Mouse (Mus musculus) MEL (cell line): ENCODE data around the gene Fam213b. TPM values are rescaled to one million over a fixed set of nuclear protein-coding genes. Genes with fewer than 3 reads are reported as not detected.

Experiments
- DNase-seq: peaks from one replicate; pipeline ENCODE4 v3.0.0; 2011; ENCODE audit warnings: low read depth, low spot score
- H3K27ac ChIP-seq: 2 replicates; pipeline ENCODE4 v1.5.1; 2012; ENCODE audit warnings: low read depth, mild to moderate bottlenecking, control low read depth, low read length, moderate library complexity; ENCODE audit not compliant: control insufficient read depth
- H3K27me3 ChIP-seq, 2 experiments: fragments of 150-350 bp in 1 of 2; sonication (generic) in 1 of 2; 2 replicates each; pipeline ENCODE4 v1.6.1; 2012; ENCODE audit warnings: low read length in 2 of 2, mild to moderate bottlenecking in 2 of 2, improper control_type of control experiment in 1 of 2, moderate library complexity in 1 of 2; ENCODE audit not compliant: insufficient read depth in 2 of 2, control insufficient read depth in 1 of 2
- H3K36me3 ChIP-seq, 2 experiments: 2 replicates each; pipeline ENCODE4 v1.6.1; 2012 to 2014; ENCODE audit warnings: low read length in 2 of 2, improper control_type of control experiment in 1 of 2, inconsistent platforms in 1 of 2, mild to moderate bottlenecking in 1 of 2; ENCODE audit not compliant: insufficient read depth in 2 of 2, control insufficient read depth in 1 of 2
- H3K4me1 ChIP-seq, 2 experiments: fragments of 150-350 bp in 1 of 2; sonication (generic) in 1 of 2; 2 replicates each; pipeline ENCODE4 v1.6.1; 2012; ENCODE audit warnings: low read length in 2 of 2, improper control_type of control experiment in 1 of 2, mild to moderate bottlenecking in 1 of 2; ENCODE audit not compliant: insufficient read depth in 2 of 2, control insufficient read depth in 1 of 2
- H3K4me3 ChIP-seq, 2 experiments: fragments of 150-350 bp in 1 of 2; sonication (generic) in 1 of 2; 2 replicates each; pipeline ENCODE4 v1.5.1; 2012; ENCODE audit warnings: low read depth in 2 of 2, low read length in 2 of 2, mild to moderate bottlenecking in 2 of 2, moderate library complexity in 2 of 2, control low read depth in 1 of 2, improper control_type of control experiment in 1 of 2; ENCODE audit not compliant: control insufficient read depth in 1 of 2, insufficient read depth in 1 of 2
- H3K79me2 ChIP-seq: 2 replicates; pipeline ENCODE4 v1.6.1; 2012; ENCODE audit warnings: mild to moderate bottlenecking, low read length, moderate library complexity; ENCODE audit not compliant: control insufficient read depth, poor library complexity, insufficient read depth
- H3K9ac ChIP-seq: 2 replicates; pipeline ENCODE4 v1.6.1; 2012; ENCODE audit warnings: low read depth, mild to moderate bottlenecking, control low read depth, low read length, moderate library complexity; ENCODE audit not compliant: control insufficient read depth, poor library complexity, severe bottlenecking
- H3K9me3 ChIP-seq: fragments of 150-350 bp; sonication (generic); replicated peaks from 2 replicates; pipeline ENCODE4 v1.6.1; 2012; ENCODE audit warnings: mild to moderate bottlenecking, low read length, improper control_type of control experiment, moderate library complexity; ENCODE audit not compliant: insufficient read depth
- BHLHE40 ChIP-seq: IDR thresholded peaks from 2 replicates; pipeline ENCODE4 v1.6.1; 2012; ENCODE audit warnings: low read depth, mild to moderate bottlenecking, inconsistent platforms, low read length, improper control_type of control experiment, borderline replicate concordance
- CHD1 ChIP-seq: IDR thresholded peaks from 2 replicates; pipeline ENCODE4 v1.6.1; 2012; ENCODE audit warnings: low read depth, mild to moderate bottlenecking, inconsistent platforms, low read length, improper control_type of control experiment
- CTCF ChIP-seq, 3 experiments: IDR thresholded peaks in 2 of 3; conservative IDR thresholded peaks in 1 of 3; 2 replicates each; pipeline ENCODE4 v1.5.1; 2011 to 2012; ENCODE audit warnings: low read length in 3 of 3, low read depth in 2 of 3, mild to moderate bottlenecking in 2 of 3, improper control_type of control experiment in 1 of 3, inconsistent platforms in 1 of 3, mixed read lengths in 1 of 3, moderate library complexity in 1 of 3; ENCODE audit not compliant: control insufficient read depth in 1 of 3, insufficient read depth in 1 of 3, poor library complexity in 1 of 3, severe bottlenecking in 1 of 3
- ELF1 ChIP-seq: IDR thresholded peaks from 2 replicates; pipeline ENCODE4 v1.6.1; 2014; ENCODE audit warnings: low read depth, mild to moderate bottlenecking, inconsistent platforms, low read length, improper control_type of control experiment, moderate library complexity
- HCFC1 ChIP-seq: IDR thresholded peaks from 2 replicates; pipeline ENCODE4 v1.6.1; 2012; ENCODE audit warnings: low read depth, mild to moderate bottlenecking, inconsistent platforms, low read length, improper control_type of control experiment, moderate library complexity
- JUND ChIP-seq: IDR thresholded peaks from 2 replicates; pipeline ENCODE4 v1.6.1; 2011; ENCODE audit warnings: low read depth, mild to moderate bottlenecking, improper control_type of control experiment, low read length
- MAX ChIP-seq: IDR thresholded peaks from 2 replicates; pipeline ENCODE4 v1.6.1; 2011; ENCODE audit warnings: low read length, improper control_type of control experiment
- MXI1 ChIP-seq: IDR thresholded peaks from 2 replicates; pipeline ENCODE4 v1.6.1; 2011; ENCODE audit warnings: mild to moderate bottlenecking, low read depth, low read length, improper control_type of control experiment
- MYB ChIP-seq: IDR thresholded peaks from 2 replicates; pipeline ENCODE4 v1.6.1; 2011; ENCODE audit warnings: mild to moderate bottlenecking, low read depth, low read length, improper control_type of control experiment
- MYC ChIP-seq: IDR thresholded peaks from 2 replicates; pipeline ENCODE4 v1.6.1; 2011; ENCODE audit warnings: low read depth, mild to moderate bottlenecking, low read length, improper control_type of control experiment, moderate library complexity
- POLR2AphosphoS5 ChIP-seq: IDR thresholded peaks from 2 replicates; pipeline ENCODE4 v1.6.1; 2012; ENCODE audit warnings: low read depth, borderline replicate concordance, mild to moderate bottlenecking, inconsistent platforms, low read length, moderate library complexity, mixed read lengths
- RCOR1 ChIP-seq: IDR thresholded peaks from 2 replicates; pipeline ENCODE4 v1.6.1; 2012; ENCODE audit warnings: low read depth, mild to moderate bottlenecking, inconsistent platforms, low read length, improper control_type of control experiment
- TCF12 ChIP-seq: IDR thresholded peaks from 2 replicates; pipeline ENCODE4 v1.6.1; 2014; ENCODE audit warnings: low read depth, mild to moderate bottlenecking, inconsistent platforms, low read length, improper control_type of control experiment, moderate library complexity
- USF2 ChIP-seq, 2 experiments: IDR thresholded peaks; 2 replicates each; pipeline ENCODE4 v1.6.1; 2011 to 2012; ENCODE audit warnings: improper control_type of control experiment in 2 of 2, low read length in 2 of 2, borderline replicate concordance in 1 of 2, inconsistent platforms in 1 of 2, low read depth in 1 of 2, mild to moderate bottlenecking in 1 of 2; ENCODE audit not compliant: insufficient read depth in 1 of 2
- ZC3H11A ChIP-seq: IDR thresholded peaks from 2 replicates; pipeline ENCODE4 v1.6.1; 2012; ENCODE audit warnings: low read depth, mild to moderate bottlenecking, inconsistent platforms, low read length, improper control_type of control experiment
- ZKSCAN1 ChIP-seq: IDR thresholded peaks from 2 replicates; pipeline ENCODE4 v1.6.1; 2012; ENCODE audit warnings: low read depth, mild to moderate bottlenecking, inconsistent platforms, low read length, improper control_type of control experiment, moderate library complexity
- ZMIZ1 ChIP-seq: IDR thresholded peaks from 2 replicates; pipeline ENCODE4 v1.6.1; 2012; ENCODE audit warnings: low read depth, mild to moderate bottlenecking, inconsistent platforms, low read length, improper control_type of control experiment, moderate library complexity
- ZNF384 ChIP-seq: IDR thresholded peaks from 2 replicates; pipeline ENCODE4 v1.6.1; 2012; ENCODE audit warnings: low read depth, mild to moderate bottlenecking, inconsistent platforms, low read length, improper control_type of control experiment
- polyA plus RNA-seq, 2 experiments: library from polyadenylated mRNA; stranded (reverse) in 1 of 2; unstranded in 1 of 2; fragments of >175 nt in 1 of 2; fragments of >200 nt in 1 of 2; gene quantifications; 2 replicates each; pipeline versions ENCODE4 v1.2.1 to v1.2.4; 2012; ENCODE audit warnings: low replicate concordance in 2 of 2, low read depth in 1 of 2; ENCODE audit not compliant: insufficient read length in 2 of 2, insufficient read depth in 1 of 2, missing spikeins in 1 of 2
- total RNA-seq: library from RNA; depleted of rRNA; stranded (reverse); fragments of 300-350 nt; gene quantifications from 2 replicates; pipeline ENCODE4 v1.2.3, GENCODE M21; 2012

Fam213b gene
- total and polyA plus RNA-seq, 3 experiments, result not detected

DNA sequence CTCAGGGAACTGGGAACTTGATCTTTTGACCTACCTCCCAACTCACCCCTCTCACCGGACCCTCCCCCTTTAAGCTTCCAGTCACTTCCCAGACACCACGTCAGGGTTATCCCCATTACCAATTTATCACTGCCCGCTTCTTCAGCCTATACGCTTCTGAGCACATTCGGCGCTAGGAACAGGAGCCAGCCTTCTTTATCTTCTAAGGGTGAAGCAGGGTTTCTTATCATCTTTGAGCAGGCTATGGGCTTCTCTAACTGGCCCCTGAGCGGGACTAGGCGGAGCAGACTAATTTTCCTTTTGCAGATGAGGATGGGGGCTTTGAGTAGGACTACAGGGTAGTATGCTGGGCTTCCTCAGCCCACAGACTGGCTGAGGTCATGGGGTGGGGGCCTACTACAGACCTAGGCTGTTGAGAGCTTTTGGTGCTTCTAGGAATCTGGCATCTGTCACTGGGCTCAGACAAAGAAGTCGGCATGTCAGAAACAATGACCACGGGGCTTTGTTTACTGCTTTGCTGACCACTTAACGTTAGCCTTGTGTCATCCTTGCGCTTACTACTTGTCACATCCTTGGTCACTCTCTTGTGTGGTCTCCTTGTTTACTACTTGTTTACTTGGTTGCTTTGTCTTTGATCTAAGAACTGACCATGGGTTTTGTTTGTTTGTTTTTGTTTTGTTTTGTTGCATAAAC is 29.6 kb upstream of the Fam213b start, which contains the start of gene Tnfrsf14 (continued):
- TF ChIP-seq ZNF384 (no peak), HCFC1 (no peak), POLR2AphosphoS5 (no peak), JUND (no peak), TCF12 (peak; percentile 91), USF2 (IDR thresholded peaks at IDR 0.05; ENCODE audit: borderline replicate concordance in 1 of 2, insufficient read depth in 1 of 2, low read depth in 1 of 2, low read length in 2 of 2) (no peak), ZMIZ1 (peak; percentile 55), ELF1 (0 out of 2 replicates have a peak, but pooled peaks have one; percentile 41), ZC3H11A (no peak), ZKSCAN1 (no peak), BHLHE40 (no peak; the same call in 1 of the 2 replicates), CHD1 (0 out of 2 replicates have a peak, but pooled peaks have one; percentile 22), CTCF (IDR thresholded peaks at IDR 0.05 in 2 of 3, conservative IDR thresholded peaks at IDR 0.05 in 1 of 3; ENCODE audit: control insufficient read depth in 1 of 3, insufficient read depth in 1 of 3, low read depth in 2 of 3, low read length in 3 of 3, poor library complexity in 1 of 3, severe bottlenecking in 1 of 3) (no peak), MAX (no peak), RCOR1 (peak; percentile 66), MYB (no peak; the same call in 1 of the 2 replicates)

DNA sequence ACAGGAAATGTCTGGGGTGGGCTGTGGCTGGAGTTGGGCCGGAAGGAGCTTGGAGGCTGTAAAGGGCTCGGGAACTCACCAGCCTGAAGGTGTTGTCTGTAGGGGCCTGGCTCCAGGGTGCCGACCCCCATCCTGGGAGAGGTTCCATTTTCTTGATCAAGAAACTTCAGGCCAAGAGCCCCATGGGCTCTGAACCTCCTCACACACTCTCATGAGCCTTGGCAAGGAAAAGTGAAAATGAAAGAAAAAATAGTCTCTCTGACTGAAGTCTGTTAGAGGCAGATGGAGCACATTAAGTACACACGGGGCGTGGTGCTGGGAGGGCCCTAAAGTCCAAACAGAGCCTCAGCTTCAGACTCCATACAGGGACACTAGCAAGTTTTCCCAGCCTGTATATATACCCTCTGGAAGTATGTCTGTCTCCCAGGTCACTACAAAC is 29.0 kb upstream of the Fam213b start:
- TF ChIP-seq ELF1 (0 out of 2 replicates have a peak, but pooled peaks have one; percentile 7), JUND (no peak), MYC (0 out of 2 replicates have a peak, but pooled peaks have one; percentile 6), MXI1 (peak; percentile 63; the same call in 1 of the 2 replicates), CHD1 (no peak)
- peaks cover 3 to 24% of the 10 kb centered on the region in 2 experiments; a peak in 3 of 4 replicates for H3K4me1 ChIP-seq

More for the DNA sequence above, 29.0 kb upstream of the Fam213b start:
- Histone ChIP-seq H3K4me3 (peak overlapping the region; percentile 58 to 76), H3K27ac (peak overlapping the region; percentile 89), H3K79me2 (no peaks in the 10 kb centered on the region; the same call in none of the 2 replicates), H3K9me3 (no peaks in the 10 kb centered on the region), H3K9ac (peak overlapping the region; percentile 67), H3K27me3 (no peaks in the 10 kb centered on the region; a peak in 1 of 4 replicates), H3K36me3 (peaks cover 0 to 4% of the 10 kb centered on the region in 2 experiments; a peak in 1 of 4 replicates)
- DNase-seq, result peak; percentile 68
